Mouse (Mus musculus): ENCODE measurements around the gene Scrg1. TPM values are rescaled to one million over a fixed set of nuclear protein-coding genes. Genes with fewer than 3 reads are reported as not detected.

Gene Scrg1
- total and polyA plus RNA-seq, 3 experiments, result not detected

DNA sequence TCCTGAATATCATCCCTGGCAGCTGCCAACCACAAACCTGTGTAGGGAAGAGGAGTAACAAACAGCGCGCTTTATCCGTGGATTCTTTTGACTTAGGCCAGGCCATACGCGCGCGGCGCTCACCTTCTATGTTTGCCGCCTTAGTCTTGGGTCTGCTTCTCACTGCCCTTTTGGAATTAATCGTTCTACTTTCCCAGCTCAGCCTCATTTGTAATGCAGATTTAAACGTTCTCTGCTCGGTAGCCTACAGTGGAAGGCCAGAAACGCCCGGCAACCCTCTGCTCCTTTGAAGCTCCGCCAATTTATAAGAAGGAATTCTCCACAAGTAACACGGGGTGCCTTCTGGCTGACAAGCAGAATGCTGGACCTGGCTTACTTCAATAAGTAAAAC is 45.3 kb upstream of the Scrg1 start:
- H3K36me3 ChIP-seq (ENCODE audit: control insufficient read depth in 1 of 2, insufficient read depth in 2 of 2, low read length in 2 of 2), result no peaks in the 10 kb centered on the region
- H3K79me2 ChIP-seq (ENCODE audit: control insufficient read depth, insufficient read depth, low read length, poor library complexity), result no peaks in the 10 kb centered on the region
- H3K27ac ChIP-seq (ENCODE audit: control insufficient read depth, low read depth, low read length), result no peak overlapping the region
- no peak for DNase-seq (ENCODE audit: low read depth, low spot score)
- no peaks in the 10 kb centered on the region for H3K4me1 ChIP-seq (ENCODE audit: control insufficient read depth in 1 of 2, insufficient read depth in 2 of 2, low read length in 2 of 2)
- peaks cover 0 to 5% of the 10 kb centered on the region in 2 experiments; a peak in 3 of 4 replicates for H3K27me3 ChIP-seq (ENCODE audit: control insufficient read depth in 1 of 2, insufficient read depth in 2 of 2, low read length in 2 of 2)
- H3K9ac ChIP-seq (ENCODE audit: control insufficient read depth, low read depth, low read length, poor library complexity, severe bottlenecking), result no peak overlapping the region
- no peak overlapping the region for H3K4me3 ChIP-seq (ENCODE audit: control insufficient read depth in 1 of 2, insufficient read depth in 1 of 2, low read depth in 2 of 2, low read length in 2 of 2)
- TF ChIP-seq E2F4 (IDR thresholded peaks at IDR 0.05; ENCODE audit: borderline replicate concordance, low read depth, low read length) (no peak), SMC3 (IDR thresholded peaks at IDR 0.05; ENCODE audit: low read depth, low read length) (no peak), RAD21 (IDR thresholded peaks at IDR 0.05; ENCODE audit: low read depth, low read length) (no peak), ETS1 (IDR thresholded peaks at IDR 0.05; ENCODE audit: low read depth, low read length) (no peak), TBP (IDR thresholded peaks at IDR 0.05; ENCODE audit: low read depth, low read length) (no peak), MAZ (IDR thresholded peaks at IDR 0.05; ENCODE audit: low read depth, low read length) (no peak), MXI1 (IDR thresholded peaks at IDR 0.05; ENCODE audit: low read depth, low read length) (no peak), JUND (IDR thresholded peaks at IDR 0.05; ENCODE audit: low read depth, low read length) (no peak), GATA1 (IDR thresholded peaks at IDR 0.05; ENCODE audit: low read depth, low read length) (no peak), POLR2AphosphoS5 (IDR thresholded peaks at IDR 0.05; ENCODE audit: borderline replicate concordance, low read depth, low read length) (no peak), TAL1 (IDR thresholded peaks at IDR 0.05; ENCODE audit: low read length) (no peak), NELFE (IDR thresholded peaks at IDR 0.05; ENCODE audit: low read depth, low read length) (no peak), CHD2 (IDR thresholded peaks at IDR 0.05; ENCODE audit: low read length) (no peak), ZC3H11A (IDR thresholded peaks at IDR 0.05; ENCODE audit: low read depth, low read length) (no peak), GABPA (IDR thresholded peaks at IDR 0.05; ENCODE audit: low read depth, low read length) (no peak), USF1 (IDR thresholded peaks at IDR 0.05; ENCODE audit: low read depth, low read length) (no peak), EP300 (IDR thresholded peaks at IDR 0.05; ENCODE audit: low read depth in 1 of 2, low read length in 2 of 2) (no peak)
- no peaks in the 10 kb centered on the region for H3K9me3 ChIP-seq (replicated peaks; ENCODE audit: insufficient read depth, low read length)

DNA sequence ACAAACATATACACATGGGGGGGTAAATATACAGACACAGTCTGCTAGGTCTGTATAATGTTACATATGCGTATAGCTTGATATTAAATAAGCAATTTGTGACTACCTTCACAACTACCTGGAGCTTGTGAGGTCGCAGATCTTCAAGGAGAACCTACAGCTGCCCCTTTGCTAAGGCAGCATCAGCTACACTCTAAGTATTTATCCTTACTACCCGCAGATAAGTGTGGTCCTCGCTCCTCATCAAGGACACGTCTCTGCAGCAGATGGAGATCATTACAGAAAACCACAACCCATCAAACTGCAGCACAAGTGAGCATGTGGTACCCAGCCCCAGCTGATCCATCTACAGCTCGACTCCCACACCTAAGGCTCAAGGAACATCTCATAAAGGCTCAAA is 44.4 kb upstream of the Scrg1 start:
- Histone ChIP-seq H3K9ac (ENCODE audit: control insufficient read depth, low read depth, low read length, poor library complexity, severe bottlenecking) (no peak overlapping the region), H3K4me3 (ENCODE audit: control insufficient read depth in 1 of 2, insufficient read depth in 1 of 2, low read depth in 2 of 2, low read length in 2 of 2) (no peak overlapping the region), H3K36me3 (ENCODE audit: control insufficient read depth in 1 of 2, insufficient read depth in 2 of 2, low read length in 2 of 2) (no peaks in the 10 kb centered on the region), H3K27ac (ENCODE audit: control insufficient read depth, low read depth, low read length) (no peak overlapping the region), H3K4me1 (ENCODE audit: control insufficient read depth in 1 of 2, insufficient read depth in 2 of 2, low read length in 2 of 2) (no peaks in the 10 kb centered on the region), H3K79me2 (ENCODE audit: control insufficient read depth, insufficient read depth, low read length, poor library complexity) (no peaks in the 10 kb centered on the region), H3K27me3 (ENCODE audit: control insufficient read depth in 1 of 2, insufficient read depth in 2 of 2, low read length in 2 of 2) (peaks cover 0 to 5% of the 10 kb centered on the region in 2 experiments; a peak in 3 of 4 replicates), H3K9me3 (replicated peaks; ENCODE audit: insufficient read depth, low read length) (no peaks in the 10 kb centered on the region)
- TF ChIP-seq MAZ (IDR thresholded peaks at IDR 0.05; ENCODE audit: low read depth, low read length) (no peak), USF1 (IDR thresholded peaks at IDR 0.05; ENCODE audit: low read depth, low read length) (no peak), POLR2A (IDR thresholded peaks at IDR 0.05; ENCODE audit: control insufficient read depth in 1 of 2, insufficient read depth in 1 of 2, low read depth in 1 of 2, low read length in 2 of 2, poor library complexity in 1 of 2) (no peak), RAD21 (IDR thresholded peaks at IDR 0.05; ENCODE audit: low read depth, low read length) (no peak), CTCF (IDR thresholded peaks at IDR 0.05 in 2 of 3, conservative IDR thresholded peaks at IDR 0.05 in 1 of 3; ENCODE audit: control insufficient read depth in 1 of 3, insufficient read depth in 1 of 3, low read depth in 2 of 3, low read length in 3 of 3, poor library complexity in 1 of 3, severe bottlenecking in 1 of 3) (no peak), POLR2AphosphoS5 (IDR thresholded peaks at IDR 0.05; ENCODE audit: borderline replicate concordance, low read depth, low read length) (no peak), USF2 (IDR thresholded peaks at IDR 0.05; ENCODE audit: borderline replicate concordance in 1 of 2, insufficient read depth in 1 of 2, low read depth in 1 of 2, low read length in 2 of 2) (no peak), ZMIZ1 (IDR thresholded peaks at IDR 0.05; ENCODE audit: low read depth, low read length) (no peak), HCFC1 (IDR thresholded peaks at IDR 0.05; ENCODE audit: low read depth, low read length) (no peak)
- DNase-seq (ENCODE audit: low read depth, low spot score), result no peak
